Mouse (Mus musculus) mouse trophoblast stem cell (cell line): Measurements from ENCODE around the gene 1190005I06Rik.

Experiments used
- in situ Hi-C, 2 experiments: fragments of 300-500 bp; cut with MseI, MboI; formaldehyde crosslinking; loops; 2 replicates in 1 of 2; 3 replicates in 1 of 2; pipeline ENCODE4 v1.15.1; 2025

1190005I06Rik gene

GRCm38 (mm10) chr8:120647532-120647931 is at the start of gene 1190005I06Rik:
TSS of gene 1190005I06Rik (minus strand) at chr8:120647632.
- in situ Hi-C loops = no loop called here

DNA sequence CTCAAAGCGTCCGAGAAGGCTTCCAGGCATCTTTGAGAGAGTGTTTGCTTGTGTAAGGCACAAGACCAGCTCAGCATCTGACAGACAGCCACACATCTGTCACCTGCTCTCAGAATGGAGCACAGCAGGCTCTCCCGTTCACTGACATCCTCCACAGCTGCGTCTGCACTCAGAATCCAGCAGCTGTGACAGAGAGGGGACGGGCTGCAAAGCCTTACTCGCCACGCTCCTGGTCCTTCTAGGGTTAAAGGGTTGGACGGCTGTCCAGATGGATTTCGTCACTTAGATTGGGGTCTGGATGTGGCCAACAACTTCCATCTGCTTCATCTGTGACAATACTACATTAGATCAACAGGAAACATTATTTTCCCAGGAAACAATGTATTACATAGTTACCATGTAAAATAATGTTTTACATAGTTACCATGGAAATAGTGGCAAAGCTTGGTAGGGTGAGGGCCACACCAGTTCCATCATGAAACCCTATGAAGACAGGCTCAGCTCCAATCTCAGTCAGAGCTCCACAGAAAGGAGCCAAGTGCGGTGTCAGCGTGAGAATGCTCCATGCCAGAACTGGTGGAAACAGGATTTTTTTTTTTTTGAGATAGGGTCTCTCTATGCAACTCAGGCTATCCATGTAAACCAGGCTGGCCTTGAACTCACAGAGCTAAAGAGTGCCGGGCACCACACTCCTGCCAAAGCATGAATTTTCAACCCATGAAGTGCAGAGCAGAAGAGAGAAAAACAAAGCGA is 49.1 kb upstream of the 1190005I06Rik start:
- in situ Hi-C loops = loop anchor here in 1 of 2 experiments (25.0 kb wide), 1 partner anchor 391 kb away; the partner anchor contains the start of gene Foxf1

DNA sequence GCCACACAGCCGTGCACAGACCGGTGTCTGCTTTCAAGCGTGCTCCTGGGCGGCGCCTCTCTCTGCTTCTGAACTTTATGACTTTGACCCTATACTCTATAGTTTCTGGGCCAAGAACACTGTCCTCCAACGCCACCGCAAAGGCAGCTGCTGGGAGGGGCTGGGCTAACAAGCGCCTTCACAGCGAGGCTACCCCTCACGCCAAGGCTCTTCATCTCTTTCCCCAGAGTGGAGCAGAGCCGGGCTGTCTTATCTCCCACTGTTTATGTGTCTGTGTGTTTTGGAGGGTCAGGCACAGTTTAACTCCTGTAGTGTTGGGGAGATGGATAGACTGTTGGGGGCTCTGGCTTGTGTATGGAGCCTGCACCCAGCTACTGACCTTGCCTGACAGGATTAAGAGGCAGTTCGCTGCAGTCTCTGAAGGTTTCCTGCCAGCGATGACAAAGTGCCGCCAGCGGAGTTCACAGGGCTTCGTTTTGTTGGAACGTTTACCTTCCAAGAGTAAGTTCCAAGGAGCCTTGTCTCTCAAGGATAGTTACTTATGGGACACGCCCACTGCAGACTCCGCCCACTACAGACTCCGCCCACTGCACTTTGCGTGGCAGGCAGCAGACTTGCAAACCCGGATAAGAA is 46.5 kb upstream of the 1190005I06Rik start:
- in situ Hi-C loops = loop anchor here in 1 of 2 experiments (25.0 kb wide), 1 partner anchor 393 kb away; the partner anchor contains the start of gene Foxf1

GRCm38 (mm10) chr8:120692934-120693333 is 45.5 kb upstream of the 1190005I06Rik start:
- in situ Hi-C loops = loop anchor here in 1 of 2 experiments (25.0 kb wide), 1 partner anchor 394 kb away; the partner anchor contains the start of gene Foxf1

GRCm38 (mm10) chr8:120688511-120688910 is 41.1 kb upstream of the 1190005I06Rik start:
- in situ Hi-C loops = loop anchor here in 1 of 2 experiments (25.0 kb wide), 1 partner anchor 399 kb away; the partner anchor contains the start of gene Foxf1

DNA sequence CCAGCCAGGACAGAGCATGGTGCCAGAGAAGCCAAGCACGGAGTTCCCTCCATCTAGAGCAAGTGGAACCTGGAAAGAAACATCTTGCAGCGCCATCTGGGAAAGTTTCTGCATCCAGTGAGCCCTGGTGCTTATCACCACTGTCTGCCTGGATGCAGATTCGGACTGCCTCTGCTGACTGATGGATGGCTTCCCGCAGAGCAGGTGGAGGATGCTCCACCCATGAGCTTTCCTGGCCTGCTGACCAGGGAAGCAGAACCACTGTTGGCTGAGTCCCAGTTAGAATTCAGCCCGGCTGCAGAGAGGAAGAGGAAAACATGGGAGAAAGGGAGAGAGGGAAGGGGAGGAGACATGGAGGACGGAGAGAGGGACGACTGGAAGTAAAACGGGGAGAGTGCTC is 40.4 kb upstream of the 1190005I06Rik start:
- in situ Hi-C loops = loop anchor here in 1 of 2 experiments (25.0 kb wide), 1 partner anchor 400 kb away; the partner anchor contains the start of gene Foxf1

GRCm38 (mm10) chr8:120686576-120686975 is 39.1 kb upstream of the 1190005I06Rik start:
- in situ Hi-C loops = loop anchor here in 1 of 2 experiments (25.0 kb wide), 1 partner anchor 401 kb away; the partner anchor contains the start of gene Foxf1

DNA sequence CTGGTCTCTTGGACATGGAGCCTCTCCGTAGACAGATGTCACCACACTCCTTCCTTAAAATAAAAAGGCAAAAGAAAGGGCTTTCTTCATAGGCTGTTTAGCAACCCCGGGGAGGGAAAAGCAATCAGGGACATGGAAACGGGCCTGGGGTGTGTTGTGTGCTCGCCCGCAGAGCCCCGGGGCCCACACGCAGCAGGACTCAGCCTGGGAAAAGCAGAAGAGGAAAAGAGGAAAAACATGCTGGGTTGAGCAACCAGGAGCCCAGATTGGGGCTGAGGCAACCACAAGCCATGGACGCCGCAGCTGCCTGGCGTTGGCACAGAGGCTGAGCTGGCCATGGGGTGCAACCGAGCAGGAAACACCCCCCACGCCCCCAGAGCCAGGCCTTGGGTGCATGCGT is 38.6 kb upstream of the 1190005I06Rik start:
- in situ Hi-C loops = loop anchor here in 1 of 2 experiments (25.0 kb wide), 1 partner anchor 401 kb away; the partner anchor contains the start of gene Foxf1

GRCm38 (mm10) chr8:120685591-120685990 is 38.2 kb upstream of the 1190005I06Rik start:
- in situ Hi-C loops = loop anchor here in 1 of 2 experiments (25.0 kb wide), 1 partner anchor 402 kb away; the partner anchor contains the start of gene Foxf1

DNA sequence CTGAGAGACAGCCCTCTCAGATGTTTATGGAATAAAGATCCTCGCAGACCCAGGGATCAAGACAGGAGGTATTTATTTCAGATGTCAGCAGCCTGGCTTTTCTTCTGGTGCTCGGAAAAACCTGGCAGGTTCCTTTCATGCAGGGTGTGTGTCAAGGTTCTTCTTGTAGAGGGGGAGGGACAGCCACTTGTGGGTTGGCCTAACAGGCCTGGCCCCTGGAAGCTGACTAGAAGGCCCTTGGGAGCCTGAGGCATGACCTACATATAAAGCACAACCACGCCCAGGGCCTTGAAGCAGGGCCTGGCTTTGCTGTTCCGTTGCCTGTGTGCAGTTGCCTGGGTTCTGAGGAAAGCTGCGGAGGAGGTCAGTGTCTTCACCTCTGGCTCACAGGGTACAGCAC is 37.7 kb upstream of the 1190005I06Rik start:
- in situ Hi-C loops = loop anchor here in 1 of 2 experiments (25.0 kb wide), 1 partner anchor 402 kb away; the partner anchor contains the start of gene Foxf1

DNA sequence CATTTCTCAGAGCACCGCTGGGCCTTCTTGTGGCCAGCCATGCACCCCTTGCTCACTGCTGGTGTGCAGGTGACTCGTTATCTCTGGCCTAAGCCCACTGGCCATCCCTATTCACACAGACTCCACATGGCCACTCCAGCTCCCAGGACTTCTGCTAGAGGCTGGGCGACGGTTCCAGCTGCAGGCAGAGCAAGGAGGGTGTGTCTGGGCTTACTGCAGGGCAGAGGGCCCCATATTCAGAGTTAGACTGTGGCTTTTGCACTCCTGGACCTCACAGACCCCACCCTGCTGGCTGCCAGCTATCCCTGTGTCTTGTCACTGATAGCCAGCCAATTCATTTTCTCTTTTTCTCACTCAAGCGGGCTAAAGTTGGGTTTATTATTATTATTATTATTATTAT is 36.6 kb upstream of the 1190005I06Rik start:
- in situ Hi-C loops = loop anchor here (5.0 to 25.0 kb wide), 3 partner anchors 108 to 403 kb away; partner anchors contain the start of gene Foxf1 (in 1 of the 2)

DNA sequence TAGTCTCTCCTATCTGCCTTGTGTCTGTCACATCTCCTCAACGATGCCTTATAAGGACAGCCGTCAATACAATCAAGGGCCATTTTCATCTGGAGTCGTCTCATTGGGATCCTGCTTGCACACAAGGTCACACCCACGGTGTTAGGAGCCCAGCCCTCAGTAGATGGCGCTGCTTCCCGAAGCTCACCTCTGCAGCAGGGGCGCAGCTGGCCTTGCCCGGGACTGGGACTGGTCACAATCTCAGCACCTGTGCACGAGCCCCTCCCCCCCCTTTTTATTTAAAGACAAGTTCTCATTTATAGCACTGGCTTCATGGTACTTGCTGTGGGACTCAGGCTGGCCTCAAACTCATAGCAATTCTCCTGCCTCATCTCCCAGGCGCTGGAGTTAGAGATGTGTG is 36.2 kb upstream of the 1190005I06Rik start:
- in situ Hi-C loops = loop anchor here (5.0 to 25.0 kb wide), 3 partner anchors 109 to 404 kb away; partner anchors contain the start of gene Foxf1 (in 1 of the 2)

- in situ Hi-C loops = loop anchor here (5.0 to 25.0 kb wide), 3 partner anchors 111 to 406 kb away; partner anchors contain the start of gene Foxf1 (in 1 of the 2)
Measured at GRCm38 (mm10) chr8:120681113-120681512, 33.7 kb upstream of the 1190005I06Rik start.

DNA sequence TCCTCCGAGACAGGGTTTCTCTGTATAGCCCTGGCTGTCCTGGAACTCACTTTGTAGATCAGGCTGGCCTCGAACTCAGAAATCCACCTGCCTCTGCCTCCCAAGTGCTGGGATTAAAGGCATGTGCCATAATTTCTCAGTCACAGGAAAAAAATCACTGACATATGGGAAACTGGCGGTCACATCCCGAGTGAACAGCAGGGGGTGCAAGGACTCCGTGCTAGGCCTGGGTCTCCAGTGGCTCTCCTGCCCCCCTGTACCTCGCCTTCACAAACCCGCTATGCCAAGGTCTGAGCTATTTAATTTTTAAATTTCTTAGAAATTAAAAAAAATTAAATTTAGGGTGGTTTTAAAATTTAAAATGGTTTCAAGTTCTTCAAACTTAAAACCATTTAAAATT is 33.0 kb upstream of the 1190005I06Rik start:
- in situ Hi-C loops = loop anchor here (5.0 to 25.0 kb wide), 3 partner anchors 112 to 407 kb away; partner anchors contain the start of gene Foxf1 (in 1 of the 2)

DNA sequence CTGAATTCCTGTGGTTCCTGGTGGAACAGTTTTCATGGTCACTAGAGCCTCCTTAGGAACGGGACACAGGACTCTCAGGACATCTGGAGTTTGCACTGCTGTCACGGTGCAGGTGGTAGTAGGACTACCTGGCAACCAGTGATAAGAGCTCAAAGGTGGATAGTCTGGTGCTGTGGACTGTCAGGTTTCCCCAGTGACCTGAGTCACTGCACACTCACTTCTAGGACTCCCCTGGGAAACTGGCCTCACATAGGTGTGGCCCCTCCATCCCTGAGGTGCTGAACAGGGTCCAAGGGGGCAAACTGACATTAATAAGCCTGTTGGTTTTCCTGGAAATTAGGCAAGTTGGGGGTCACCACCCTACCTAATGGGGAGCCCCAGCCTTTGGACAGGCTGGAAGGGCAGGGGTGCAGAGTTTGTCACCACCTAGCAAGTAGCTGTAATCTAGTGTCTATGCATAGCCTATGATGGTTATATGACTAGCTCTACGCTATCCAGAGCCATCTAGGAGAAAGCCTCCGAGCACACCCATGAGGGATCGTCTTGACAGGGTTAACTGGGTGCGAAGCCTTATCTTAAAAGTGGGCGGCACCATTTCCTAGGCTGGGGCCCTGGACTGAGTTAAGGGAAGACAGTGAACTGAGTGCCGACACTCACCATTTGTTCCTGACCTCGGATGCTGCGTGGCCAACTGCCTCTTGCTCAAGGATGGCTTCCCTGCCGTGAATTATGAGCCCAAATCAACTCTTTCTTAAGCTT is 32.4 kb upstream of the 1190005I06Rik start:
- in situ Hi-C loops = loop anchor here (5.0 to 25.0 kb wide), 3 partner anchors 112 to 407 kb away; partner anchors contain the start of gene Foxf1 (in 1 of the 2)

GRCm38 (mm10) chr8:120678447-120678846 is 31.0 kb upstream of the 1190005I06Rik start:
- in situ Hi-C loops = loop anchor here in 1 of 2 experiments (25.0 kb wide), 1 partner anchor 409 kb away; the partner anchor contains the start of gene Foxf1

GRCm38 (mm10) chr8:120675718-120676117 is 28.3 kb upstream of the 1190005I06Rik start:
- in situ Hi-C loops = loop anchor here in 1 of 2 experiments (25.0 kb wide), 1 partner anchor 412 kb away; the partner anchor contains the start of gene Foxf1

DNA sequence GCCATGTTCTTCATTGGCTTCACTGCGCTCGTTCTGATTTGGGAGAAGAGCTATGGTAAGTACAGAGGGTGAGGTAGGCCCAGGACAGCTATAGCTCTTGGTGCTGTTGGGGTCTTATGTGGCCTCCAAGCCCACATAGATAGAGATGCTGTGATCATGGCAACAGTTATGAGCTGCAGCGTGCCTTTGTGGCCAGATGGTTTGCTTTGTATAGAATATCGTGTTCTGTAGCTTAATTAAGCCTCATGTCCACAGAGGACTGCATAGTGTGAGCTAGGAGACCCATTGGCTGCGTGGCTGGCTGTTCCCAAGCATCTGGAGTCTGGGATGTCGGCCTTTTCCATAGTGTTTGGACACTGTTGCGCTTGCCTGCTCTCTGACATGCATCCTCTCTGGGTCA is 25.9 kb upstream of the 1190005I06Rik start:
- in situ Hi-C loops = no loop called here

GRCm38 (mm10) chr8:120672626-120673229 is 25.3 kb upstream of the 1190005I06Rik start:
- in situ Hi-C loops = no loop called here

- in situ Hi-C loops = no loop called here
Measured at GRCm38 (mm10) chr8:120671775-120672174, 24.3 kb upstream of the 1190005I06Rik start.
